Mouse (Mus musculus) adrenal gland, postnatal 4 days (tissue): Measurements from ENCODE around the gene Gm6217. TPM values are rescaled to one million over a fixed set of nuclear protein-coding genes. Genes with fewer than 3 reads are reported as not detected.
"Not testable (repeated sequence)": the region's sequence is repeated elsewhere in the genome, so short reads cannot be mapped to it uniquely, and the experiment has no call there.

ENCODE experiments used
- DNase-seq, 2 experiments: peaks; one replicate each; pipeline ENCODE4 v3.0.0; 2021 to 2022; ENCODE audit warnings: low spot score in 2 of 2, mixed read lengths in 2 of 2
- long read RNA-seq, 2 experiments: library from polyadenylated mRNA; stranded (forward); transcript quantifications; one replicate each; pipeline ENCODE4 v2.0.0; 2021
- total RNA-seq, 2 experiments: library from RNA; stranded (reverse); gene quantifications; 2 replicates each; pipeline ENCODE4 v1.2.3; 2021

Gene Gm6217
- not detected for total RNA-seq
- long read RNA-seq, experiment 1 = 0 reads
- long read RNA-seq, experiment 2 = 0 reads

GRCm38 (mm10) chr1:82931326-82931725, at the start of gene Gm6217:
Gene Gm6217 (minus strand): TSS chr1:82931399.
- DNase-seq = not testable (repeated sequence)

DNA sequence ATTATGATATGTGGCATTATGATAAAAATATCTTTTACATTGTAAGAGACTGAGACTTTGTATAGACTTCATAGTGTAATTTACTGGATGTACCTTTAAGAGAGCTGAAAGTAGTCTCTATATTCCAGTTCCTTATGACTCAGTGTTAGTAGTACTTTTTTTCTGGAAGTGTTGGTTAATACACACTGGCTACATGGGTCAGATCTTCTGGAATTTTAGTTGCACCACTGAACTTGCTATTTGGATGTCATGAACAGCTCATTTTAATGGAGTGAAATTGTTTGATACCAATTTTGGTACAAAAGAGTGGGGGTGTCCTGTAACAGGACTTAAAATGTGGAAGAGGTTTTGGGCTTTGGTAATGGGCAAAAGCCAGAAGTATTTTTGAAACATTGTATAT, 46.6 kb upstream of the Gm6217 start:
- no peak for DNase-seq

DNA sequence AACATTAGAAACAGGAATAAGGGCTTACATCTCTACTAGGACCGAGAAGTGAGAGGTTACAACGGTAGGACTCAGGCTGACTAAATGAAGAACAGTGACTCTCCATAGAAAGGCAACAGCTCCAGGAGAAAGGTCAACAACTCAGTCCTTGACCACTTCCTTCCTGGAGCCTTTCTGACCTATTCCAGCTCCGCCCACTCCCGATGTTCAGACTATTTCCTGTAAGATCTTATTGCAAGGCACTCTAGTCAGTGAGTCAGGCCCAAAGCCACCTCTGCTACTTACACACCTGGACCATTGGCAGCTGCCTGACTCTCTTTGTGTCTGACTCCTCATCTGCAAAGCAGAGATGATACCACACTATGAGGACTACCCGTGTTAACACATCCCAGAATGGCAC, 44.6 kb upstream of the Gm6217 start:
- DNase-seq = no peak

GRCm38 (mm10) chr1:82974342-82974741, 43.1 kb upstream of the Gm6217 start:
- DNase-seq = no peak

DNA sequence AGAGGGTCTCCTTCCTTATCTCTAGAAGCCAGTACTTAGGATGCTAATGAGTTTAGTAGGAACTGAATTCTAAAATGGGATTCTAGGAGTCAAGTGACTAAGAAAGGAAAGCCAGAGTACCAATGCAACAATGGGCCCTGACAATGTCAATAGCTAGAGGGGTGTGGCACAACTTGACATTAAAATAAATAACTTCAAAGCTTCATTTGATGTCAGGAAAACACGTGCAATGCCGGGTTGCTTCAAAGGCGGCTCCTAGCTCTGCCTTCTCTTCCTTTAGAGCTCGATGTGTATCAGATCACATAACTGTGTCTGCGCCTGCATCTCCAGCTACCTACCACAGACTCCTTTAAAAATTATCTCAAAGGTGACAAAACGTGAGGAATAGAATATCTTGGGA, 42.7 kb upstream of the Gm6217 start:
- no peak for DNase-seq

DNA sequence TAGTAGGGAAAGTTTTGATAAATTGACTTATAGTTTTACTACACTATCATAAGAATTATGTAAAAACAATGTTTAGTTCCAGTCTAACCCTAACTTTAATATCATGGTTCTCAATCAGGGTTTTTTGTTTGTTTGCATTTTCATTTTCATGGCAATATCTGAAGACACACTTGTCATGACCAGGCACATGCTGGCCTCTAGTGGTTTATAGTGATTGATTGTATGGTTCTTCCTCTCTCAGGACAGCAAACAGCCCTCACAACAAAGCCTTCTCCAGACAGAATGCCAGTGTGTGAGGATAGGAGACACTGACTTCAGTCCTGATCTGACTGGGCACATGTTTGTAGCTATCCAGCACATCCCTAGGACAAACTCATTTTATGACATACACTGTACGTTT, 42.0 kb upstream of the Gm6217 start:
- DNase-seq = no peak

DNA sequence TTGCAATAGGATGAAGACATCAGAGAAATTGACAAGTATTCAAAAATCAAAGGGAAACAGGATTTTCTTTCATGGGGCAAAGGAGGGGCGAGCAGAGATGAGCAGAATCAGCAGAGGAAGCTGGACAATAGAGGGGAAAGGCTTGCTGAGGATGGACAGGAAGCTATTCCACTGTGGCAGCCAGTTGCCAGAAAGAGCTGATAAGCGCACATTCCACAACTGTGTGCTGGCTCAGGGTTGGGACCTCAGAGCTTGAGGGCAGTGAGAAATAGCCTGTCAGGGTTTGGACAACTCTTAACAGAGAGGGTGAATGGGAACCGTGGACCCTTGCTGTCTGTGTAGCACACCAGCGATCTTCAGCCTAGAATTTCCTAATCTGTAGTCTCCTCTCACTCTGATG, 40.8 kb upstream of the Gm6217 start:
- no peak for DNase-seq

GRCm38 (mm10) chr1:82966413-82966812, 35.2 kb upstream of the Gm6217 start:
- DNase-seq = no peak

- DNase-seq = no peak
Observed at GRCm38 (mm10) chr1:82959870-82960385, 28.7 kb upstream of the Gm6217 start, which contains the start of gene Gm47955. Gene Gm47955 (plus strand): TSS chr1:82960286.

DNA sequence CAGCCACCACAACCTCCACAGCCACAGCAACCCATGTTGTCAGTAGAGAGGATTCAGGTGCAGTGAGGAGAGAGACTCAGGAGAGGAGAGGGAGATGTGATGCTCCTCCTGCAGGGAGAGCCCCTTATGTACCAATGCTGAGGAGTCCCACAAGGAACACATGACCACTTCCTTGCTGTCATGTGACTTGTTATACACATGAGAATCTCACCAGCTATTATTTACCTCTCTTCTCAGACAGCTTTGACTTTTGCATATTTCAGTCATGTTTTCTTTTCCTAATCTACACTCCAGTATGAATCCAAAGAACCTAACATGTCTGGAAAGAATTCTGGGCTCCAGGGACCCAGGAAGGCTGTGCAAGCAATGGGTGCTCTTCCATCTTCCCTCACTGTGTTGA, 24.7 kb upstream of the Gm6217 start, which contains the start of gene Gm7544:
Gm7544 (minus strand) TSS at position 101 of the 400 bp plus-strand sequence.
- not testable (repeated sequence) for DNase-seq

- no peak for DNase-seq
Observed at GRCm38 (mm10) chr1:82948601-82949000, 17.4 kb upstream of the Gm6217 start.

DNA sequence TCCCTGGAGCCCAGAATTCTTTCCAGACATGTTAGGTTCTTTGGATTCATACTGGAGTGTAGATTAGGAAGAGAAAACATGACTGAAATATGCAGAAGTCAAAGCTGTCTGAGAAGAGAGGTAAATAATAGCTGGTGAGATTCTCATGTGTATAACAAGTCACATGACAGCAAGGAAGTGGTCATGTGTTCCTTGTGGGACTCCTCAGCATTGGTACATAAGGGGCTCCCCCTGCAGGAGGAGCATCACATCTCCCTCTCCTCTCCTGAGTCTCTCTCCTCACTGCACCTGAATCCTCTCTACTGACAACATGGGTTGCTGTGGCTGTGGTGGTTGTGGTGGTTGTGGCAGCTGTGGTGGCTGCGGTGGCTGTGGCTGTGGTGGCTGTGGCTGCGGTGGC, 14.8 kb upstream of the Gm6217 start:
- DNase-seq = not testable (repeated sequence)

DNA sequence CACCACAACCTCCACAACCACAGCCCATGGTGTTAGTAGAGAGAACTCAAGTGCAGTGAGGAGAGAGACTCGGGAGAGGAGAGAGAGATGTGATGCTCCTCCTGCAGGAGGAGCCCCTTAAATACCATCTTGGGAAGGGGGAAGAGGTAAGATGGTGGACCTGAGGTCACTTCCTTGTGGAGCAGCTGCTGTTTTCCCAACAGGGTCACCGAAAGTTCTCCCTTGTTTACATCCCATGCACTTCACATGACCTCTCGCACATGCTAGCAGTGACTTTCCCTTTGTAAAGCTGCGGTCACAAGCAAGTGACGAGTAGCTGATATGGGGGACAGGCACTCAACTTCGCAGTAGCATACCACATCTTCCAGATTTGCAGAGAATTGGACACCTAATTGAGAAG, 12.1 kb upstream of the Gm6217 start, which contains the start of gene A030003K21Rik:
A030003K21Rik (minus strand) TSS at position 94 of the 400 bp plus-strand sequence.
- DNase-seq = not testable (repeated sequence)

DNA sequence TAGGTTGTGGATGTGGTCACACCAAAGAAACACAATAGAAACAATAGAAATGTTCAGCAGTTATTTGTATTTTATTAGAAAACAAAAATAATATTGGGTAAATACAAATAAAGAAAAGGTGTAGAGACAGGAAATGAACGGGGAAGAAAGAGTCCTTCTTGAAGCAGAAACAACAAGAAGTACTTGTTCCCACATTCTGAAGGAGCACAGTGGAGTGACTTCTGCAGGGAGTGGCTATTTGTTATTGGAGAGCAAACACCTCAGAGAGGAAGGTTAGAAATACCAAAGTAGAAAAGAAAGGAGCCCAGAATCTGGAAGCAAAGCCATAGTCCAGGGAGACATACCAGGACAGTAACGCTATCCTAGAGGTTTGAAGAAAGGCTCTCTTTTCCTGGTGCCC, 11.3 kb upstream of the Gm6217 start:
- not testable (repeated sequence) for DNase-seq

DNA sequence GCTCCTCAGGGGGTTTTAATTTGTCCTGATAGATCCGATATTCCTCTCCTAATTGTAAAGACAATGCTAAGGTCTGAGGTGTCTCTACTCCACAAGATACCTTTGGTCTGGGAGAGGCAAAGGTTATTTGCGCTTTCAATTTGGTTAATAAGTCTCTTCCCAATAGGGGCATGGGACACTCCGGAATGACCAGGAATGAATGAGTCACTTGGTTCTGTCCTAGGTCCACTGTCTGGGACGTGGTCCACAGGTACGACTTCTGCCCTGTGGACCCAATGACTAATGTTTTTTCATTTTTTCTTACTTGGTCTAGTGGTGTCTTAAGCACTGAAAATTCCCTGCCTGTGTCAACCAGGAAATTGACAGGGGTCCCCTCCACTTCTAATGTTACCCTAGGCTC, 7.5 kb upstream of the Gm6217 start:
- DNase-seq = no peak

GRCm38 (mm10) chr1:82930558-82930957, 641 bp downstream of the Gm6217 start:
- DNase-seq = not testable (repeated sequence)

- DNase-seq = no peak
Observed at GRCm38 (mm10) chr1:82924650-82925049, 6.5 kb downstream of the Gm6217 start, which contains the start of gene A030014E15Rik. Gene A030014E15Rik (plus strand): TSS chr1:82924917.

DNA sequence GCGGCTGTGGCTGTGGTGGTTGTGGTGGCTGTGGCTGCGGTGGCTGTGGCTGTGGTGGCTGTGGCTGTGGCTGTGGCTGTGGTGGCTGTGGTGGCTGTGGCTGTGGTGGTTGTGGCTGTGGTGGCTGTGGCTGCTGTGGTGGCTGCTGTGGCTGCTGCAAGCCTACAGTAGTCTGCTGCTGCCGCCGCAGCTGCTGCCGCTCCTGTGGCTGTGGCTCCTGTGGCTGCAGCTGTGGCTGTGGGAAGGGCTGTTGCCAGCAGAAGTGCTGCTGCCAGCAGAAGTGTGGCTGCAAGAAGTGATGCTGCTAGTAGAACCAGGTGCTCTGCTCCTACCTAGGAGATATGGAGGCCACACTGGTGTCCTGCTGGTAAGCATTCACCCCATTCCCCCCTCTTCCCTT, 17.8 kb downstream of the Gm6217 start:
- not testable (repeated sequence) for DNase-seq

GRCm38 (mm10) chr1:82913025-82913424, 18.2 kb downstream of the Gm6217 start, which contains the start of gene A030005L19Rik:
Gene A030005L19Rik (plus strand): TSS chr1:82913325.
- no peak for DNase-seq

GRCm38 (mm10) chr1:82905886-82906285, 25.3 kb downstream of the Gm6217 start:
- DNase-seq = no peak

- no peak for DNase-seq
Observed at GRCm38 (mm10) chr1:82901201-82901600, 30.0 kb downstream of the Gm6217 start.

DNA sequence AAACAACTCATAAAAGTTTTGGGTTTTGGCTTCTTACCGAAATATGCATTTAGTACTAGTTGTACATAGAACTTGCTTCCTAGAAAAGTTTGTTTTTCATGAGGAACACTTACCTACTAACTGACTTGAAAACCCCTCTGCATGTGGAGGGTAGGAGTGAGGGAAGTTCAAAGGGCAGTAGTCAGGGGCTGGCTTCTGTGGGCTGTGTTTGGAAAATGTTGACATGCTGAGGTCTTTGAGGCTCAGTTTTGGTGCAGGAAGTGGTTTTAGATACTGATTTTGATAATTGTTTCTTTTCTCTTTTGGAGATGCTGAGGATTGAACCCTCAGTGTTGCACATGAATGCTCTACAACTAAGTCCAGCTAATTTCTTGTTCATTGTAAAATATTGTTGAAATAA, 30.6 kb downstream of the Gm6217 start:
- no peak for DNase-seq

- DNase-seq = no peak
Observed at GRCm38 (mm10) chr1:82893269-82893668, 37.9 kb downstream of the Gm6217 start.
